Mouse (Mus musculus): Measurements from ENCODE around the gene Plekho1. TPM values are rescaled to one million over a fixed set of nuclear protein-coding genes. Genes with fewer than 3 reads are reported as not detected.

Gene Plekho1
- polyA plus RNA-seq, 1 experiment from 2014 or later, result 90.5 TPM

- Histone ChIP-seq H3K9ac (replicated peaks) (no peak overlapping the region), H3K9me3 (no peaks in the 10 kb centered on the region), H3K27me3 (no peaks in the 10 kb centered on the region), H3K4me1 (no peaks in the 10 kb centered on the region), H3K4me3 (no peak overlapping the region), H3K27ac (replicated peaks) (no peak overlapping the region), H3K36me3 (peaks cover 32% of the 10 kb centered on the region), H3K4me2 (replicated peaks) (no peak overlapping the region)
- 92% methylated on average over 11 of the region's 11 CpGs for WGBS
- ATAC-seq (replicated peaks), result no peak
Observed at GRCm38 (mm10) chr3:96029766-96030165, 34.0 kb upstream of the Plekho1 start.

- Histone ChIP-seq H3K4me1 (no peaks in the 10 kb centered on the region), H3K27ac (replicated peaks) (no peak overlapping the region), H3K36me3 (peaks cover 32% of the 10 kb centered on the region), H3K9me3 (no peaks in the 10 kb centered on the region), H3K4me2 (replicated peaks) (no peak overlapping the region), H3K27me3 (no peaks in the 10 kb centered on the region), H3K9ac (replicated peaks) (no peak overlapping the region), H3K4me3 (no peak overlapping the region)
- ATAC-seq (replicated peaks), result no peak
- WGBS, result 86% methylated on average over 3 of the region's 3 CpGs
Observed at GRCm38 (mm10) chr3:96029336-96029735, 33.5 kb upstream of the Plekho1 start.

DNA sequence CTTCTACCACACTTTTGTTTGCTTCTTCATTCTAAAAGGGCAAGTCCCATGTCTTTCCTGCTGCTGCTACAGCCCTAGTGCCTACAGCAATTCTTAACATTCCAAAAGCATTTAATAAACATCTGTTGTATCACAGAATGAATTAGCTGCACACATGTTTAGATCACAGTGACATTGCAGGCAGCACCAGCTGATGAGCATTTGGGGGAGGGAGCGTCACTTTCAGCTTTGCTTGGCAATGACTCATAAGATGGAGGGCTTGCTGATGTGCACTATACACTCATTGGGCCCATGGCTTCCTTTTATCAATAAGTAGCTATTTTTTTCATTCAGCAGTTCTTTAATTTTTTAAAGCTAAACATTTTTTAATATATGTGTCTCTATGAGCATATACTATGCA lies 32.1 kb upstream of the Plekho1 start:
- Histone ChIP-seq H3K9ac (replicated peaks) (no peak overlapping the region), H3K4me2 (replicated peaks) (no peak overlapping the region), H3K4me3 (no peak overlapping the region), H3K27me3 (no peaks in the 10 kb centered on the region), H3K9me3 (no peaks in the 10 kb centered on the region), H3K4me1 (no peaks in the 10 kb centered on the region), H3K36me3 (peaks cover 25% of the 10 kb centered on the region), H3K27ac (replicated peaks) (no peak overlapping the region)
- WGBS, result 85% methylated on average over 1 of the region's 1 CpGs
- ATAC-seq (replicated peaks), result no peak

DNA sequence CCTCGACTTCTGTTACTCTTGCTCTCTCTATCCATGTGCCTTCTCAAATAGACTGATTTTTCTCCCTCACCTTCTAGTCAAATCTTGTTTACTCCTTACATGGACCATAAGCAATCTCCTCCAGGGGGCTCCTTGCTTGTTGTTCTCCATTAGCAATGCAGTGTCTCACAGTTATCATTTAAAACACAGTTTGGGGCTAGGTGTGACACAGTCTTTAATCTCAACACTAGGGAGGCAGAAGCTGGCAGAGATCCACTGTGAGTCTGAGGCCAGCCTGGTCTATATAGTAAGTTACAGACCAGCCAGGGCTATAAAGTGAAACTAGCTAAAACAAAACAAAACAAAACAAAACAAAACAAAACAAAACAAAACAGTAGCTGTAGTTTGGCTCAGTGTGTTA lies 31.3 kb upstream of the Plekho1 start:
- 70% methylated on average over 1 of the region's 1 CpGs for WGBS
- Histone ChIP-seq H3K4me1 (no peaks in the 10 kb centered on the region), H3K4me3 (no peak overlapping the region), H3K4me2 (replicated peaks) (no peak overlapping the region), H3K9ac (replicated peaks) (no peak overlapping the region), H3K27ac (replicated peaks) (no peak overlapping the region), H3K36me3 (peaks cover 21% of the 10 kb centered on the region), H3K27me3 (no peaks in the 10 kb centered on the region), H3K9me3 (no peaks in the 10 kb centered on the region)
- no peak for ATAC-seq (replicated peaks)

- ATAC-seq (replicated peaks), result no peak
- Histone ChIP-seq H3K36me3 (peaks cover 2% of the 10 kb centered on the region; the same call in 1 of the 2 replicates), H3K9ac (replicated peaks) (no peak overlapping the region), H3K27me3 (no peaks in the 10 kb centered on the region), H3K9me3 (no peaks in the 10 kb centered on the region), H3K4me1 (no peaks in the 10 kb centered on the region), H3K27ac (replicated peaks) (no peak overlapping the region), H3K4me2 (replicated peaks) (no peak overlapping the region), H3K4me3 (no peak overlapping the region)
- WGBS, result 85% methylated on average over 5 of the region's 5 CpGs
Observed at GRCm38 (mm10) chr3:96021421-96022128, 25.8 kb upstream of the Plekho1 start.

DNA sequence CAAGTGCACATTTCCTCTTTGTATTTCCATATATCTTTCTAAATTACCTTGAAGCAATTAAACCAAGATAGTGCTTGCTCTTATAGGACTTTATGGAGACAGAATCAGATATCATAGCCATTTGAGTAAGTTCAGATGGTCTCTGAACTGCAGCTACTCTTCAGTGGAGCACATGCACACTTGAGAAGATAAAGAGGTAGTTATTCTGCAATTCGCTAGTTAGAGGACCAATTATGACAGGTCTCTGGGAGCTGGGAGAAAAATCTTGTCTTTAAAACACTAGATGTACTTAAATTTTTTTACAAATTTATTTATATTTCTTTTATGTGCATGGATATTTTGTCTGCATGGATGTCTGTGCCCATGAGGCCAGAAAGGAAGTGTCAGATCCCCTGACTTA lies 24.9 kb upstream of the Plekho1 start:
- Histone ChIP-seq H3K27me3 (no peaks in the 10 kb centered on the region), H3K9me3 (no peaks in the 10 kb centered on the region), H3K4me1 (no peaks in the 10 kb centered on the region), H3K9ac (replicated peaks) (no peak overlapping the region), H3K27ac (replicated peaks) (no peak overlapping the region), H3K4me2 (replicated peaks) (no peak overlapping the region), H3K4me3 (no peak overlapping the region), H3K36me3 (peaks cover 2% of the 10 kb centered on the region; the same call in 1 of the 2 replicates)
- WGBS, result 88% methylated on average over 1 of the region's 1 CpGs
- ATAC-seq (replicated peaks), result no peak

DNA sequence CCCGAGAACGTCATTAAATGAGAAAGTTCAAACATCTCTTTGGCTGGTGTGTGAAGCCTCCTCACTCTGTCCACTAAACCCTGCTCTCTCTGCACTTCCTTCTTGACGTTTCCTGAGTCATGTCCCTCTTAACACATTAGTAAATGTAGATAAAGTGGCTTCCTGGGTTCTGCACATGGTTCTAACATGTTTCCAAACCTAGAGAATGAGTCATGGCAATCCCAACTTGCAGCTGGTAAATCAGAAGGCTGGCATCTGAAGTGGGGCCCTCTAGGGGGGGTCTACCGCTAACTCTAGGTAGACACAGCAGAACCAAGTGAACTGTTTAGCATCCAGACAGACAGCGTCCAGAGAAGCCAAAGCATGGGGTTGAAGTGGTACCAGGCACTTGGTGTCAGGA lies 21.7 kb upstream of the Plekho1 start:
- H3K27me3 ChIP-seq, result no peaks in the 10 kb centered on the region
- no peak overlapping the region for H3K27ac ChIP-seq (replicated peaks)
- 90% methylated on average over 5 of the region's 5 CpGs for WGBS
- H3K9ac ChIP-seq (replicated peaks), result no peak overlapping the region
- H3K36me3 ChIP-seq, result peaks cover 2% of the 10 kb centered on the region; the same call in 1 of the 2 replicates
- no peak overlapping the region for H3K4me3 ChIP-seq
- no peaks in the 10 kb centered on the region for H3K9me3 ChIP-seq
- no peaks in the 10 kb centered on the region for H3K4me1 ChIP-seq
- no peak overlapping the region for H3K4me2 ChIP-seq (replicated peaks)
- no peak for ATAC-seq (replicated peaks)

DNA sequence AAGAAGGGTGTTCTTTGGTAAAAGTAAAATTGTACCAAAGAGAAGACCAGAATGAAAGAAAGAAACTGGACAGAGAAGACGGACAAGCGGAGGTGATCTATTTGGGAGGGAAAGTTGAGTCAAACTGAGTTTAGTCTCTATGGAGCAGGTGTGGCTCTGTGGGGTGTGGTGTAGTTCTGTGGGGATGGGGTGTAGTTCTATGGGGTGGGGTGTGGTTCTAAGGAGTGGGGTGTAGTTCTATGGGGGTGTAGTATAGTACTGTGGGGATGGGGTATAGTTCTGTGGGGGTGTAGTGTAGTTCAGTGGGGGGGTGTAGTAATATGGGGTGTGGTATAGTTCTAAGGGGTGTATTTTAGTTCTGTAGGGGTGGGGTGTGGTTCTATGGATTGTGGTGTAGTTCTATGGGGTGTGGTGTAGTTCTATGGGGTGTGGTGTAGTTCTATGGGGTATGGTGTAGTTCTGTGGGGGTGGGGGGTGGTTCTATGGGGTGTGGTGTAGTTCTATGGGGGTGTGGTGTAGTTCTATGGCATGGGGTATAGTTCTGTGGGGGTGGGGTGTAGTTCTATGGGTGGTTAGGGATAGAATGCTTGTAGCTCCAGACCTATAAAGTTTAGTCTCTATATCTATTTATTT lies 20.6 kb upstream of the Plekho1 start:
- H3K9me3 ChIP-seq, result no peaks in the 10 kb centered on the region
- no peak for ATAC-seq (replicated peaks)
- no peak overlapping the region for H3K4me2 ChIP-seq (replicated peaks)
- 94% methylated on average over 2 of the region's 2 CpGs for WGBS
- H3K4me3 ChIP-seq, result no peak overlapping the region
- peaks cover 2% of the 10 kb centered on the region; the same call in 1 of the 2 replicates for H3K36me3 ChIP-seq
- no peak overlapping the region for H3K27ac ChIP-seq (replicated peaks)
- H3K4me1 ChIP-seq, result no peaks in the 10 kb centered on the region
- H3K9ac ChIP-seq (replicated peaks), result no peak overlapping the region
- H3K27me3 ChIP-seq, result no peaks in the 10 kb centered on the region

GRCm38 (mm10) chr3:96015681-96016080 lies 19.9 kb upstream of the Plekho1 start:
- Histone ChIP-seq H3K27me3 (no peaks in the 10 kb centered on the region), H3K4me3 (no peak overlapping the region), H3K36me3 (no peaks in the 10 kb centered on the region; the same call in 1 of the 2 replicates), H3K9ac (replicated peaks) (no peak overlapping the region), H3K27ac (replicated peaks) (no peak overlapping the region), H3K4me2 (replicated peaks) (no peak overlapping the region), H3K4me1 (no peaks in the 10 kb centered on the region), H3K9me3 (no peaks in the 10 kb centered on the region)
- no peak for ATAC-seq (replicated peaks)
- WGBS, result 90% methylated on average over 2 of the region's 2 CpGs

DNA sequence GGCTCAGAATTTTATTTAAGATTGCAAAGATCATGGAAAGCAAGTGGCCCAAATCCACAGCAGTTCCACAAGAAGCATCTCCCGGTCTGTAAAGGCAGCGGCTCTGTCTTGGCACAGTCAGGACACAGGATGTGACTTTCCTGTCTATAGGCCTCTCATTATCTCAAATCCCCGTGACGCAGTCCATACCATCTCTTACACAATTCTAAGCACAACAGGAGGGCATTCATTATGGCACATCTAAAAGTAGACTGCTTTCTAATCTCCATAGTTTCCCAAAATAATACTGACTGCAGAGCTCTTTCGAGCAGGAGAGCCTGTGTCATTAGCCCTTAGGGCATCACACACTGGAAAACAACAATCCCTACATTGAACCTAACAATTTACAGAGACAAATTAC lies 17.0 kb upstream of the Plekho1 start:
- H3K27me3 ChIP-seq, result no peaks in the 10 kb centered on the region
- H3K9ac ChIP-seq (replicated peaks), result no peak overlapping the region
- no peaks in the 10 kb centered on the region for H3K9me3 ChIP-seq
- 30% methylated on average over 5 of the region's 5 CpGs for WGBS
- no peak overlapping the region for H3K4me2 ChIP-seq (replicated peaks)
- no peak overlapping the region for H3K27ac ChIP-seq (replicated peaks)
- no peak overlapping the region for H3K4me3 ChIP-seq
- no peak for ATAC-seq (replicated peaks)
- H3K36me3 ChIP-seq, result peaks cover 4% of the 10 kb centered on the region; the same call in 1 of the 2 replicates
- H3K4me1 ChIP-seq, result no peaks in the 10 kb centered on the region

- no peak overlapping the region for H3K4me2 ChIP-seq (replicated peaks)
- no peaks in the 10 kb centered on the region for H3K27me3 ChIP-seq
- H3K9me3 ChIP-seq, result no peaks in the 10 kb centered on the region
- H3K27ac ChIP-seq (replicated peaks), result no peak overlapping the region
- no peak overlapping the region for H3K9ac ChIP-seq (replicated peaks)
- peaks cover 4% of the 10 kb centered on the region; the same call in 1 of the 2 replicates for H3K36me3 ChIP-seq
- ATAC-seq (replicated peaks), result no peak
- H3K4me3 ChIP-seq, result no peak overlapping the region
- 73% methylated on average over 6 of the region's 6 CpGs for WGBS
- no peaks in the 10 kb centered on the region; the same call in 1 of the 2 replicates for H3K4me1 ChIP-seq
Observed at GRCm38 (mm10) chr3:96008463-96008862, 12.7 kb upstream of the Plekho1 start.

- H3K9me3 ChIP-seq, result no peaks in the 10 kb centered on the region
- no peaks in the 10 kb centered on the region for H3K27me3 ChIP-seq
- H3K9ac ChIP-seq (replicated peaks), result no peak overlapping the region
- H3K4me2 ChIP-seq (replicated peaks), result no peak overlapping the region
- H3K4me1 ChIP-seq, result peaks cover 17% of the 10 kb centered on the region
- H3K27ac ChIP-seq (replicated peaks), result no peak overlapping the region
- WGBS, result 98% methylated on average over 1 of the region's 1 CpGs
- H3K36me3 ChIP-seq, result no peaks in the 10 kb centered on the region
- no peak overlapping the region for H3K4me3 ChIP-seq
- ATAC-seq (replicated peaks), result no peak
Observed at GRCm38 (mm10) chr3:96001560-96001959, 5.8 kb upstream of the Plekho1 start.
